Mouse (Mus musculus): ENCODE results near the gene Ltbp1.

Gene Ltbp1

GRCm38 (mm10) chr17:75005685-75006680 is 615 bp downstream of the Ltbp1 start:
- no peak for DNase-seq

DNA sequence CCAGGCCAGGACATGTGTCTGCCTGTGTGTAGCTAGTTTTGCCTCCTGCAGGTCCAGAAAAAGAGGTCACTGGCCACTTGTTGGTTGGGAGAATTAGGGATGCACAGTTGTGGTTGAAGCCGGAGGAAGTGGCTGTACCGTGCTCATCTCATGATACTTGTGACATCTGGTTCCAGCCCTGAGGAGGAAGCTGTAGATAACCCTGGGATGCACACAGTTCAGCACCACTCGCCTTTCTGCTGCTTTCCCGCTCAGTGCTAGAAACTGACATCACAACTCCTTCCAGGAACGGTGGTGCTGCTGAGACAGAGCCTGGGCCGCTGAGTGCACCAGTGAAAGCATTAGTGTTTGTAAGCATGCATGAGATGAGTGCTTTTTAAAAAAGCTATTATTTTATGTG is 5.6 kb downstream of the Ltbp1 start:
- DNase-seq: no peak

- no peak for DNase-seq
Observed at GRCm38 (mm10) chr17:75013211-75013610, 7.8 kb downstream of the Ltbp1 start.

DNA sequence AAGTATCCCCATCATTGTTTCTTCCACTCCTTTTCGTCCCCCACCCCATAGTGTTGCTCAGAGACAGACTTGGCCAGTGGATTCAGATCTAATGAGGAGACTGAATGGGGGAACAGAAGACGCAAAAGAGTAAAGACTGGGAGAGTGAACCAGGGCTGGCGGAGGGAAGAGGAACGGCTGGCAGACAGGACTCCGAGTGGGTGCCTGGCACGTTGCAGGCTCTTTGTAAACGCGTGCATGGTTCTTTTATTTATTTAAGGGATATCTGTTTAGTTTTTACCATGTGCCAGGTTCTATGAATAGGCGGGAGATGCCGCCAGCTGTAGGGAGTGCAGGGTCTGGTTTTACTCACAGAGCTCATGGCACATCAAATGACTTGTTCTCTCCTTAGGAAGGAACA is 8.5 kb downstream of the Ltbp1 start:
- DNase-seq: no peak

- DNase-seq: no peak
Observed at GRCm38 (mm10) chr17:75014601-75015356, 9.4 kb downstream of the Ltbp1 start.

DNA sequence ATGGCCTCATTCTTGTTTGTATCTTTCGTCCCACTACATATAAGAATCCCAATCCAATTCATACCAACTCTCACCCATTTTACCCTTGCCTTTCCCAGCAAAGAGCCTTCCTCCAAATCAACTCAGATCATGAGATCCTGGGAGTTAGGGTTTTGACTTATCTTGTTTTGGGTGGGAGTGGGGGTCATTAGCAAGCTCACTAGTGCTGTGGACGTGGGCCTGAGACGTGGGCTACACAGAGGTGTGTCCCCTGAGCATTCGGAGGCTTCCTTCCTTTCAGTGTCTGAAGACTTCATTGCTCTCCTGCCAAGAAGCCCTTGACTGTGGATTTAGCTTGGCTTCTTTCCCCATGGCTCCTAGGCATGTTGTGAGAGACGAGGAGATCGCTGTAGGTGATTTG is 10.2 kb downstream of the Ltbp1 start:
- no peak for DNase-seq

DNA sequence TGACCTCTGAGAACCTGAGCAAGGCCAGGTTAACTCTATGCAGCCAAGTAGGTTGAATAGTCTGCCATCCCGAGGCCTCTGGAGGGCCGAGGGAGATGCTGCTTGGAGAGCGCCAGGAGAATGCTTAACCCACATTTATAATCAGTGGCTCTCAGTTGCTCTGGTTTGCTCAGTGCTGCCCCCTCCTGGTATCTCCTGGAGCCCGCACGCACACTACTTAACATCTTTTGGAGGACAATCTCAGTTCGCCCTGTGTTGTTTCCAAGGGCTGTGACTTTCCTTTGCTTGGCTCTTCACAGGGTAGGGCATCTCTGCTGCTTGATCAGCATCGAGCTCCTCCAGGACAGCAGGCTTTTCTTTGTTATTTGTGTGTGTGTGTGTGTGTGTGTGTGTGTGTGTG is 12.1 kb downstream of the Ltbp1 start:
- no peak for DNase-seq

DNA sequence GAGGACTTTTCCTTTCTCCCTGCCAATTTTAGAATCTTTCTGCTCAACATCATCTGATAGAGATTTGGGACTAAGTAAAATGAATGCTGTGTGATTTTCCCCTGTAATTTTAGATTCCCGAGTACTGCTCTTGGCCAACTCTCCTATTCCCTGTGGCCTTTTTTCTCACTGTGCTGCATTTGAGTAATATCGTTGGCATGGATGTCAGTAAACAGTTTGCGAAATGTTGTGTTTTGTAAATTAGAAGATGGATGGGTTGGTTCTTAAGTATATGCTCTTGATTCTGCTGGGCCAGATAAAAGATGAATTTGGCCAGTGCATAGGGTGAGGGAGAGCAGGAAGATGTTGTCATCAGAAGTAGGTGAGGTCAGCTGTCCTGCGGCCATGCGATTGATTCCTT is 12.8 kb downstream of the Ltbp1 start:
- no peak for DNase-seq

GRCm38 (mm10) chr17:75020026-75020425 is 14.7 kb downstream of the Ltbp1 start:
- no peak for DNase-seq

GRCm38 (mm10) chr17:75020619-75021018 is 15.3 kb downstream of the Ltbp1 start:
- DNase-seq: no peak

GRCm38 (mm10) chr17:75027358-75028131 is 22.2 kb downstream of the Ltbp1 start:
- no peak for DNase-seq

GRCm38 (mm10) chr17:75033356-75033755 is 28.0 kb downstream of the Ltbp1 start:
- no peak for DNase-seq

GRCm38 (mm10) chr17:75033872-75034615 is 28.7 kb downstream of the Ltbp1 start:
- no peak for DNase-seq

GRCm38 (mm10) chr17:75036881-75037280 is 31.5 kb downstream of the Ltbp1 start:
- no peak for DNase-seq

DNA sequence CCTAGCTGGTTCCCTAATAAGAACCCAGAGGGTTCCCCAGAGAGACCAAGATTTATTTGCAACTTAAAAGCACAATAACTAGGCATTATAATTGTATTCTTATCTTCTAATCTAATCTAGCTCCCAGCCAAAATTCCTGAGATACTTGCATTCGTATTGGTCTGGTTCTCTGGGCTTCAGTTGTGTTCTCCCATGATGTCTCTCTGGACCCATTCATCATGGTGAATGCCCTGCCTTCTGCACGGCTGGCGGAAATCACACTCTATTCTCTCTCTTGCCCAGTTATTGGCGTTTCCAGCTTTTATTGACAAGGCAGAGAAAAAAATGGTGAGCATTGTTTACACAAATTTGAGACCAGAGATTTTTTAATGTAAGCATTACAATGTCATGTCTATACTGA is 33.6 kb downstream of the Ltbp1 start:
- DNase-seq: no peak

DNA sequence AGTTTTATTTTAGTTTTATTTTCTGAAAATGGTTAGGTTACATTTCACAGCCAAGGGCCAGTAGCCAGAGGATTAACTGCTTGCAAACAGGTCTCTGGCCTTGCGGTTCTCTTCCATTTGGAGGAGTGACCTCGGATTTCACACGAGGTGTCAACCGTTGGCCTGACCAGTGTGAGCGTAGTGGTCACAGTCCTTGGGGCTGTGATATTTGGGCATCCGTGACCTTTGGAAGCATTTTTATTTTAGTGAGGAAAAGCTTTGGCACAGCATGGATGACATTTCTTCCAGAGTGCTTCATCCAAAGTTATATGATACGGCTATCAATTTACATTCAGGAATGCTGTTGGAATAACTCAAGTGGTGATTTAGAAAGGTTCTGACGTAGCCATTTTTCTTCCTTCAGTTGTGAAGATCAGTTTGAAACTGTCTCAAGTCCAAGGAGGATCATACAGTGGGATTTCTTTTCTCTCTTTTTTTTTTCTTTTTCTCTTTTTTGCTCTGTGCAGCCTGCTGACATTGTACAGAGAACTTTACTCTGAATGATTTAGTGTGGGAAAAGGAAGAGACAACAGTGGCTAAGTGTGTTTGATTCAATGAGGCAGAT is 44.1 kb downstream of the Ltbp1 start:
- DNase-seq: no peak

- DNase-seq: no peak
Observed at GRCm38 (mm10) chr17:75051440-75051925, 46.1 kb downstream of the Ltbp1 start.

DNA sequence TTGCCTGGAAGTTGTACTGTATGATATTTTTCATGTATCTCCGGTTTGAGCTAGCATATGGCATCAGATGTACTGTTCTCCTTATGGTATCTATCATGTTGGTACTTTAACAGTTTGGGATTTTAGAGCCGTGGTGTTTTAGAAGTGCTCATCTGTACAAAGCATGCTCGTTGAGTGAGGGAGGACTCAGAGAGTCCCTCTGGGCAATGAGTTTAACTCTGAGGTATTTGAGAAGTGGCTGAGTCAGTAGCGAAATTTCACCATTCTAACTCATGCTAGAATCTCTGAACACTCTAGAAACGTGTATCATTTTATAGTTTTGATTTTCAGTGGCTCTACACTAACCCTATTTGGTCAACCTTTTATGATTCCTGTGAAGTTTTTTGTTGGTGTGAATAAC is 49.9 kb downstream of the Ltbp1 start:
- no peak for DNase-seq

DNA sequence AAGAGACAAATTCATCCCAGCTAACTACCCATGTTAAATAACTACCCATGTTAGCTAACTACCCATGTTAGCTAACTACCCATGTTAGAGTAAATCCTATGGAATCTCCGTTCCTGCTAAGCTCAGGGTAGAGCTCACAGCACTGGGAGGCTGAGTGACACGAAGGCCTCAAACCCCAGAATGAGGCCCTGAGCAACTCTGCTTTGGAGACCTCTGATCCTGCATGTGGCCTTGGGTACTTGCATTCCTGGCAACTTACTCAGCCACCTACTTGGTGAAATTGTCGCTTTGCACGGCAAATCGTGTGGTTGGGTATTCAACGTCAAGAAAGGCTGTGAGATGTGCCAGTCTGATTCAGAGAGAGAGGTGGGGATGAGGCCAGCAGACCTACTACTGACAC is 50.6 kb downstream of the Ltbp1 start:
- no peak for DNase-seq

GRCm38 (mm10) chr17:75056631-75057030 is 51.3 kb downstream of the Ltbp1 start:
- no peak for DNase-seq

DNA sequence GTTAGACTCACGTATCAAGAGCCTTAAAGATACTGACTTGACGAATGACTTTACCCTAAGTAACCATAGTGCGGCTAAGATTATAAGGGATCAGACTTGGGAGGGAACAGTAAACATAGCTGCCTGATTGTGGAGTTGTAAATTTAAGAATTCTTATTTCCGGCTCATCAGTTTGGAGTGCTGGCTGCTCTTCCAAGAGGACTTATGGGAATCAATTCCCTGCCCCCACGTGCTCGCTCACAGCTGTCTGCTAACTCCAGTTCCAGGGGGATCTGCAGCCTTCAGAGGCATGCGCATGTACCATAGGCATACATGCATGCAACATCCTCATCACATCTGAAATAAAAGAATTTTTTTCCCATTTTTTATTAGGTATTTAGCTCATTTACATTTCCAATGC is 61.0 kb downstream of the Ltbp1 start:
- no peak for DNase-seq

DNA sequence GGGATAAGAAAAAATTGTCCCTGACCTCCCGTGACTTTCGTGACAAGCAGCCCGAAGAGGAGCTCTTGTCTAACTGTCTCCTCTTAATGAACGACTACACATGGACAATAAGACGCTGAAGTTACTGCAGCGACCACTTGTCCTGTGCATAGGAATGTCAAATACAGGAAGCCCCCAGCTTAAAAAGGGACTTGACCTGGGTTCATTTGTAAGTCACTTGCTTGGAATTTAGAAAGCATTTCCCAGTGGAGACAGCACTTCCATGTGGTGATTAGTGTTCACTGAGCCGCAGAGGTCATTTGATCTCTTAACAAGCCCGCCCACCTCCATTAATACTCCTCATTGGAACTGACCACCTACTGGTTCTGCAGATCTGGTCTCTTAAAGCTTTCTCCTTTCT is 61.9 kb downstream of the Ltbp1 start:
- DNase-seq: no peak

Measured in cerebellum, adult 9-11 months (tissue).